Mouse (Mus musculus) cerebellum, adult 2 months (tissue): Measurements from ENCODE around the gene Serbp1.

Experiments used
- CTCF ChIP-seq: fragments of 200-500 bp; IDR thresholded peaks from 2 replicates; pipeline ENCODE4 v1.5.1; 2011; ENCODE audit warnings: low read depth, mild to moderate bottlenecking, control low read depth, low read length, moderate library complexity, borderline replicate concordance; ENCODE audit not compliant: insufficient read depth
- POLR2A ChIP-seq: fragments of 200-500 bp; IDR thresholded peaks from 2 replicates; pipeline ENCODE4 v1.6.1; 2011; ENCODE audit warnings: low read length, control low read depth, borderline replicate concordance; ENCODE audit not compliant: insufficient read depth

GRCm38 (mm10) chr6:67244451-67244850 is 6.5 kb downstream of the Serbp1 start:
- TF ChIP-seq POLR2A (no peak), CTCF (no peak)
